Mouse (Mus musculus) limb, embryonic 11.5 days (tissue): ENCODE data around the gene Lrrc8e. TPM values are rescaled to one million over a fixed set of nuclear protein-coding genes. Genes with fewer than 3 reads are reported as not detected.
A peak's percentile ranks its signal among the peaks of the same experiment; 100 is the strongest.

Experiments
- ATAC-seq: fragments of 200-750 bp; cut with Nextera tagmentation; 2 replicates; pipeline ENCODE4 v1.8.0; 2017; ENCODE audit warnings: low read depth; ENCODE audit not compliant: insufficient number of reproducible peaks, low FRiP score, low TSS enrichment
- DNase-seq: peaks from one replicate; pipeline ENCODE4 v3.0.0-alpha.2; 2015; ENCODE audit warnings: low spot score
- H3K27ac ChIP-seq: fragments of 300-500 bp; sonication (generic); replicated peaks from 2 replicates; pipeline ENCODE4 v1.5.1; 2014; ENCODE audit warnings: low read depth, mild to moderate bottlenecking, low read length
- H3K27me3 ChIP-seq: fragments of 300-500 bp; sonication (generic); 2 replicates; pipeline ENCODE4 v1.6.1; 2014; ENCODE audit warnings: mild to moderate bottlenecking, low read length, mixed read lengths; ENCODE audit not compliant: control insufficient read depth, insufficient read depth
- H3K36me3 ChIP-seq: fragments of 300-500 bp; sonication (generic); 2 replicates; pipeline ENCODE4 v1.6.1; 2014; ENCODE audit warnings: mild to moderate bottlenecking, low read length, moderate library complexity, mixed read lengths; ENCODE audit not compliant: control insufficient read depth, insufficient read depth
- H3K4me1 ChIP-seq: fragments of 300-500 bp; sonication (generic); 2 replicates; pipeline ENCODE4 v1.6.1; 2014; ENCODE audit warnings: low read length, mixed read lengths; ENCODE audit not compliant: control insufficient read depth, insufficient read depth
- H3K4me2 ChIP-seq: fragments of 300-500 bp; sonication (generic); 2 replicates; pipeline ENCODE4 v1.6.1; 2014; ENCODE audit warnings: low read depth, mild to moderate bottlenecking, moderate library complexity; ENCODE audit not compliant: severe bottlenecking
- H3K4me3 ChIP-seq: fragments of 300-500 bp; sonication (generic); 2 replicates; pipeline ENCODE4 v1.5.1; 2014; ENCODE audit warnings: low read depth, low read length
- H3K9ac ChIP-seq: fragments of 300-500 bp; sonication (generic); 2 replicates; pipeline ENCODE4 v1.6.1; 2014; ENCODE audit warnings: mild to moderate bottlenecking, low read length
- H3K9me3 ChIP-seq: fragments of 300-500 bp; sonication (generic); 2 replicates; pipeline ENCODE4 v1.6.1; 2016; ENCODE audit warnings: low read length; ENCODE audit not compliant: control insufficient read depth
- WGBS: fragments of 180-500 bp; shearing (Covaris S2); extraction: QIAGEN DNeasy Blood & Tissue Kit; methylation state at CpG from one replicate; pipeline ENCODE4 v1.1.7; 2014; 5-methylcytosine and 5-hydroxymethylcytosine counted together
- polyA plus RNA-seq: library from polyadenylated mRNA; unstranded; fragments of >200 nt; fragmentation: Nextera tagmentation; extraction: Ambion mirVana; gene quantifications from 2 replicates; pipeline ENCODE4 v1.2.1, GENCODE M21; 2014

Lrrc8e gene
- polyA plus RNA-seq, 1 experiment from 2014 or later: 0.13 TPM

GRCm38 (mm10) chr8:4267627-4268026, 41.0 kb downstream of the Lrrc8e start:
- Histone ChIP-seq H3K36me3 (peaks cover 36% of the 10 kb centered on the region), H3K9me3 (no peaks in the 10 kb centered on the region), H3K4me1 (no peaks in the 10 kb centered on the region), H3K4me2 (no peak overlapping the region), H3K27me3 (no peaks in the 10 kb centered on the region), H3K4me3 (no peak overlapping the region), H3K27ac (no peak overlapping the region), H3K9ac (no peak overlapping the region)
- DNase-seq (no peak), ATAC-seq (peak; percentile 73)
- 80% methylated on average over 15 of the region's 15 CpGs for WGBS

GRCm38 (mm10) chr8:4269609-4270008, 43.0 kb downstream of the Lrrc8e start:
- WGBS: 97% methylated on average over 6 of the region's 6 CpGs

GRCm38 (mm10) chr8:4275275-4276110, 48.9 kb downstream of the Lrrc8e start, which contains the start of gene Timm44:
Gene Timm44 (minus strand): TSS chr8:4275913.
- DNase-seq: peak; percentile 97
- H3K4me1 ChIP-seq: peaks cover 6% of the 10 kb centered on the region; the same call in 1 of the 2 replicates
- no peak within 1 kb of the TSS for H3K27ac ChIP-seq
- H3K27me3 ChIP-seq: no peaks in the 10 kb centered on the region
- peak; percentile 96 for ATAC-seq
- H3K4me2 ChIP-seq: peak within 1 kb of the TSS; percentile 56
- H3K36me3 ChIP-seq: peaks cover 6% of the 10 kb centered on the region
- peak within 1 kb of the TSS; percentile 63 for H3K4me3 ChIP-seq
- H3K9me3 ChIP-seq: no peaks in the 10 kb centered on the region
- H3K9ac ChIP-seq: peak within 1 kb of the TSS; percentile 79
- WGBS: under 1% methylated on average over 39 of the region's 39 CpGs

More at GRCm38 (mm10) chr8:4269609-4270008, 43.0 kb downstream of the Lrrc8e start:
- H3K36me3 ChIP-seq: peaks cover 39% of the 10 kb centered on the region
- H3K27me3 ChIP-seq: no peaks in the 10 kb centered on the region
- H3K4me2 ChIP-seq: no peak overlapping the region
- ATAC-seq: no peak
- H3K9ac ChIP-seq: no peak overlapping the region
- peaks cover 1% of the 10 kb centered on the region; the same call in 1 of the 2 replicates for H3K4me1 ChIP-seq
- H3K9me3 ChIP-seq: no peaks in the 10 kb centered on the region
- no peak overlapping the region for H3K4me3 ChIP-seq
- no peak overlapping the region for H3K27ac ChIP-seq
- no peak for DNase-seq

GRCm38 (mm10) chr8:4276111-4276465, 49.5 kb downstream of the Lrrc8e start:
- H3K9ac ChIP-seq: peak overlapping the region; percentile 79
- peak overlapping the region; percentile 56 for H3K4me2 ChIP-seq
- H3K36me3 ChIP-seq: peaks cover 6% of the 10 kb centered on the region
- H3K27ac ChIP-seq: no peak overlapping the region
- peaks cover 6% of the 10 kb centered on the region; the same call in 1 of the 2 replicates for H3K4me1 ChIP-seq
- H3K4me3 ChIP-seq: peak overlapping the region; percentile 63
- no peak for DNase-seq
- H3K9me3 ChIP-seq: no peaks in the 10 kb centered on the region
- H3K27me3 ChIP-seq: no peaks in the 10 kb centered on the region
- WGBS: 27% methylated on average over 9 of the region's 9 CpGs
- no peak for ATAC-seq

Other genes with a start within 250 kb of the Lrrc8e start
- not detected in 2 replicates for gene Cd209f, start 121.0 kb upstream of the Lrrc8e start, polyA plus RNA-seq
- gene Cd209g, start 92.7 kb upstream of the Lrrc8e start, polyA plus RNA-seq: not detected in 2 replicates
- gene Evi5l, start 60.3 kb upstream of the Lrrc8e start, polyA plus RNA-seq: 17.2 and 17.8 TPM in 2 replicates
- gene Prr36, start 9.4 kb upstream of the Lrrc8e start, polyA plus RNA-seq: 1.7 and 1.9 TPM in 2 replicates
- 19.0 and 19.5 TPM in 2 replicates for gene Map2k7, start 11.9 kb downstream of the Lrrc8e start, polyA plus RNA-seq
- gene Gm49320, start 12.0 kb downstream of the Lrrc8e start, polyA plus RNA-seq: 0.68 and 1.0 TPM in 2 replicates
- 1.5 and 3.0 TPM in 2 replicates for gene Tgfbr3l, start 21.4 kb downstream of the Lrrc8e start, polyA plus RNA-seq
- gene Snapc2, start 26.3 kb downstream of the Lrrc8e start, polyA plus RNA-seq: 63.4 and 73.5 TPM in 2 replicates
- 97.6 and 106 TPM in 2 replicates for gene Ctxn1, start 32.4 kb downstream of the Lrrc8e start, polyA plus RNA-seq
- gene Timm44, start 49.1 kb downstream of the Lrrc8e start, polyA plus RNA-seq: 78.0 and 80.0 TPM in 2 replicates
- gene Ccl25, start 98.4 kb downstream of the Lrrc8e start, polyA plus RNA-seq: 18.2 and 20.8 TPM in 2 replicates
- 402 and 403 TPM in 2 replicates for gene Elavl1, start 98.6 kb downstream of the Lrrc8e start, polyA plus RNA-seq